ENCODE assay signal across 8 mouse cellular contexts in genomic region chr8:84288892-84289291, GRCm38 (mm10). TPM values are rescaled to one million over a fixed set of nuclear protein-coding genes. Genes with fewer than 3 reads are reported as not detected.
DNase-seq lines count a peak whose midpoint lies in the region; ATAC-seq and TF ChIP-seq lines count a peak whose summit lies in the region.
"Had no signal": no experiment of that assay in that cellular context is flagged by ENCODE, and none has a peak within 500 bp of the region (broad histone marks: within the 10 kb centered on the region; RNA-seq: fewer than 3 reads in every experiment).

No protein-coding gene starts in this region.

- CTCF ChIA-PET in Patski (lab: Charles Lee), result no interaction called here

- peak; percentile 67 for TF ChIP-seq CTCF in Patski (IDR thresholded peaks at IDR 0.05)

- H3K27me3 ChIP-seq in Patski, result peaks cover 8% of the 10 kb centered on the region
- H3K27me3 ChIP-seq: embryonic facial prominence, embryonic 15.5 days had no signal

- peak; percentile 43 for DNase-seq in left cerebral cortex, postnatal 4 days
- no peak for DNase-seq in left cerebral cortex, postnatal 25 days (ENCODE audit: low spot score in 2 of 2)
- no peak for DNase-seq in Patski (ENCODE audit: low read depth, low spot score)
- peak; percentile 69 to 79 for DNase-seq in cerebellum, postnatal 14 days
- peak; percentile 39 for DNase-seq in naive thymus-derived CD4-positive, alpha-beta T cell, adult 2 months (ENCODE audit: low read depth)
- DNase-seq in ovary, adult 18-20 months (ENCODE audit: low spot score), result no peak
- no peak for DNase-seq in layer of hippocampus, postnatal 36 days

- intact Hi-C loops in left cerebral cortex, postnatal 4 days (cut with DNase I), result no loop called here
- intact Hi-C loops in left cerebral cortex, postnatal 25 days (cut with DNase I), result no loop called here

- in situ Hi-C loops in Patski (cut with MboI; ENCODE audit: low pct_unique_long_range_greater_than_20kb), result no loop called here

- ATAC-seq in Patski, result no peak

- POLR2A ChIA-PET in Patski (lab: Charles Lee), result no interaction called here

RNA-seq across cellular contexts. Expression of gene Ccdc130, which starts 18.7 kb away (rescaled TPM):
- total RNA-seq in left cerebral cortex, postnatal 4 days (2021), result 10 to 100 TPM; 19.7 to 23.5 TPM
- 10 to 100 TPM; 24.1 to 25.3 TPM for total RNA-seq in left cerebral cortex, postnatal 25 days (2021)
- 21.3 TPM for polyA plus RNA-seq in Patski (2021)
- total RNA-seq in layer of hippocampus, postnatal 36 days (2021), result 10 to 100 TPM; 28.4 to 30.9 TPM

RNA-seq across cellular contexts. Expression of gene Mri1, which starts 31.8 kb away (rescaled TPM):
- total RNA-seq in left cerebral cortex, postnatal 4 days (2021), result 10 to 100 TPM; 25.1 to 26.4 TPM
- total RNA-seq in left cerebral cortex, postnatal 25 days (2021), result 10 to 100 TPM; 13.4 to 15.7 TPM
- polyA plus RNA-seq in Patski (2021), result 49.0 TPM
- 10 to 100 TPM; 15.1 to 16.2 TPM for total RNA-seq in layer of hippocampus, postnatal 36 days (2021)

RNA-seq across cellular contexts. Expression of gene D8Ertd738e, which starts 39.4 kb away (rescaled TPM):
- total RNA-seq in left cerebral cortex, postnatal 4 days (2021), result 100 to 1,000 TPM; 105 to 120 TPM
- 100 to 1,000 TPM; 145 to 149 TPM for total RNA-seq in left cerebral cortex, postnatal 25 days (2021)
- 227 TPM for polyA plus RNA-seq in Patski (2021)
- 100 to 1,000 TPM; 131 to 145 TPM for total RNA-seq in layer of hippocampus, postnatal 36 days (2021)

RNA-seq across cellular contexts. Expression of gene Zswim4, which starts 52.0 kb away (rescaled TPM):
- total RNA-seq in left cerebral cortex, postnatal 4 days (2021), result 10 to 100 TPM; 22.9 to 23.3 TPM
- 10 to 100 TPM; 13.0 to 13.9 TPM for total RNA-seq in left cerebral cortex, postnatal 25 days (2021)
- polyA plus RNA-seq in Patski (2021), result 22.4 TPM
- 10 to 100 TPM; 16.8 to 18.1 TPM for total RNA-seq in layer of hippocampus, postnatal 36 days (2021)

Comparison
In these comparisons a context has a peak if more than half of its experiments do, and no peak if none do; other contexts are left out.
1. DNase-seq: peak in left cerebral cortex, postnatal 4 days (single experiment), cerebellum, postnatal 14 days (2 of 2) and naive thymus-derived CD4-positive, alpha-beta T cell, adult 2 months (single experiment); none in left cerebral cortex, postnatal 25 days (0 of 2), Patski (single experiment), ovary, adult 18-20 months (single experiment) and layer of hippocampus, postnatal 36 days (0 of 2).